Mouse (Mus musculus): ENCODE results near the gene Kcnj13. TPM values are rescaled to one million over a fixed set of nuclear protein-coding genes. Genes with fewer than 3 reads are reported as not detected.

Kcnj13 gene
- polyA plus RNA-seq, 1 experiment from 2014 or later: 0.32 TPM

- Histone ChIP-seq H3K27me3 (replicated peaks; ENCODE audit: control insufficient read depth, insufficient read depth, low read length) (no peaks in the 10 kb centered on the region), H3K4me2 (no peak overlapping the region), H3K9me3 (ENCODE audit: control insufficient read depth, low read length) (no peaks in the 10 kb centered on the region), H3K27ac (ENCODE audit: low read depth, low read length) (no peak overlapping the region), H3K4me1 (replicated peaks; ENCODE audit: control insufficient read depth, insufficient read depth, low read length) (peaks cover 4% of the 10 kb centered on the region; the same call in 1 of the 2 replicates), H3K4me3 (ENCODE audit: low read depth, low read length) (no peak overlapping the region), H3K36me3 (ENCODE audit: control insufficient read depth, insufficient read depth, low read length) (peaks cover 7% of the 10 kb centered on the region; the same call in 1 of the 2 replicates), H3K9ac (ENCODE audit: low read depth, low read length) (no peak overlapping the region)
- ATAC-seq (replicated peaks; ENCODE audit: low FRiP score) (peak; percentile 68; the same call in 1 of the 2 replicates), DNase-seq (ENCODE audit: low spot score) (no peak)
- 70% methylated on average over 9 of the region's 9 CpGs for WGBS
These were observed 8.0 kb downstream of the Kcnj13 start for GRCm38 (mm10) chr1:87386436-87387092.

GRCm38 (mm10) chr1:87381152-87381551 is 13.4 kb downstream of the Kcnj13 start:
- H3K4me1 ChIP-seq (replicated peaks; ENCODE audit: control insufficient read depth, insufficient read depth, low read length): peaks cover under 1% of the 10 kb centered on the region; the same call in 1 of the 2 replicates
- 82% methylated on average over 3 of the region's 3 CpGs for WGBS
- no peak overlapping the region for H3K27ac ChIP-seq (ENCODE audit: low read depth, low read length)
- H3K9me3 ChIP-seq (ENCODE audit: control insufficient read depth, low read length): no peaks in the 10 kb centered on the region
- H3K27me3 ChIP-seq (replicated peaks; ENCODE audit: control insufficient read depth, insufficient read depth, low read length): no peaks in the 10 kb centered on the region
- no peak overlapping the region for H3K4me3 ChIP-seq (ENCODE audit: low read depth, low read length)
- ATAC-seq (replicated peaks; ENCODE audit: low FRiP score) (no peak), DNase-seq (ENCODE audit: low spot score) (no peak)
- H3K4me2 ChIP-seq: no peak overlapping the region
- no peak overlapping the region for H3K9ac ChIP-seq (ENCODE audit: low read depth, low read length)
- peaks cover 8% of the 10 kb centered on the region; the same call in 1 of the 2 replicates for H3K36me3 ChIP-seq (ENCODE audit: control insufficient read depth, insufficient read depth, low read length)

GRCm38 (mm10) chr1:87379919-87380318 is 14.6 kb downstream of the Kcnj13 start:
- H3K36me3 ChIP-seq (ENCODE audit: control insufficient read depth, insufficient read depth, low read length): peaks cover 11% of the 10 kb centered on the region; the same call in 1 of the 2 replicates
- H3K4me1 ChIP-seq (replicated peaks; ENCODE audit: control insufficient read depth, insufficient read depth, low read length): no peaks in the 10 kb centered on the region
- H3K27ac ChIP-seq (ENCODE audit: low read depth, low read length): no peak overlapping the region
- H3K4me2 ChIP-seq: no peak overlapping the region
- WGBS: 87% methylated on average over 1 of the region's 1 CpGs
- no peak for DNase-seq (ENCODE audit: low spot score)
- ATAC-seq (replicated peaks; ENCODE audit: low FRiP score): no peak
- no peak overlapping the region for H3K9ac ChIP-seq (ENCODE audit: low read depth, low read length)
- no peaks in the 10 kb centered on the region for H3K9me3 ChIP-seq (ENCODE audit: control insufficient read depth, low read length)
- H3K4me3 ChIP-seq (ENCODE audit: low read depth, low read length): no peak overlapping the region
- no peaks in the 10 kb centered on the region for H3K27me3 ChIP-seq (replicated peaks; ENCODE audit: control insufficient read depth, insufficient read depth, low read length)

- H3K9ac ChIP-seq (ENCODE audit: low read depth, low read length): no peak overlapping the region
- H3K4me3 ChIP-seq (ENCODE audit: low read depth, low read length): no peak overlapping the region
- 92% methylated on average over 3 of the region's 3 CpGs for WGBS
- no peak for DNase-seq (ENCODE audit: low spot score)
- no peak overlapping the region for H3K27ac ChIP-seq (ENCODE audit: low read depth, low read length)
- H3K4me1 ChIP-seq (replicated peaks; ENCODE audit: control insufficient read depth, insufficient read depth, low read length): no peaks in the 10 kb centered on the region
- no peak overlapping the region for H3K4me2 ChIP-seq
- no peaks in the 10 kb centered on the region for H3K27me3 ChIP-seq (replicated peaks; ENCODE audit: control insufficient read depth, insufficient read depth, low read length)
- H3K36me3 ChIP-seq (ENCODE audit: control insufficient read depth, insufficient read depth, low read length): peaks cover 12% of the 10 kb centered on the region; the same call in 1 of the 2 replicates
- no peaks in the 10 kb centered on the region for H3K9me3 ChIP-seq (ENCODE audit: control insufficient read depth, low read length)
- ATAC-seq (replicated peaks; ENCODE audit: low FRiP score): no peak
These were observed 16.4 kb downstream of the Kcnj13 start for GRCm38 (mm10) chr1:87378024-87378560.

- 78% methylated on average over 1 of the region's 1 CpGs for WGBS
- Histone ChIP-seq H3K9ac (ENCODE audit: low read depth, low read length) (no peak overlapping the region), H3K27ac (ENCODE audit: low read depth, low read length) (no peak overlapping the region), H3K27me3 (replicated peaks; ENCODE audit: control insufficient read depth, insufficient read depth, low read length) (no peaks in the 10 kb centered on the region), H3K36me3 (ENCODE audit: control insufficient read depth, insufficient read depth, low read length) (peaks cover 6% of the 10 kb centered on the region), H3K9me3 (ENCODE audit: control insufficient read depth, low read length) (no peaks in the 10 kb centered on the region), H3K4me3 (ENCODE audit: low read depth, low read length) (no peak overlapping the region), H3K4me1 (replicated peaks; ENCODE audit: control insufficient read depth, insufficient read depth, low read length) (no peaks in the 10 kb centered on the region), H3K4me2 (no peak overlapping the region)
- ATAC-seq (replicated peaks; ENCODE audit: low FRiP score) (no peak), DNase-seq (ENCODE audit: low spot score) (no peak)
These were observed 34.3 kb downstream of the Kcnj13 start for GRCm38 (mm10) chr1:87360276-87360675.

- ATAC-seq (replicated peaks; ENCODE audit: low FRiP score) (no peak), DNase-seq (ENCODE audit: low spot score) (no peak)
- 73% methylated on average over 2 of the region's 2 CpGs for WGBS
- H3K36me3 ChIP-seq (ENCODE audit: control insufficient read depth, insufficient read depth, low read length): no peaks in the 10 kb centered on the region
- H3K27me3 ChIP-seq (replicated peaks; ENCODE audit: control insufficient read depth, insufficient read depth, low read length): no peaks in the 10 kb centered on the region
- no peaks in the 10 kb centered on the region for H3K4me1 ChIP-seq (replicated peaks; ENCODE audit: control insufficient read depth, insufficient read depth, low read length)
- no peak overlapping the region for H3K27ac ChIP-seq (ENCODE audit: low read depth, low read length)
- no peaks in the 10 kb centered on the region for H3K9me3 ChIP-seq (ENCODE audit: control insufficient read depth, low read length)
- no peak overlapping the region for H3K9ac ChIP-seq (ENCODE audit: low read depth, low read length)
- H3K4me2 ChIP-seq: no peak overlapping the region
- no peak overlapping the region for H3K4me3 ChIP-seq (ENCODE audit: low read depth, low read length)
These were observed 44.0 kb downstream of the Kcnj13 start for GRCm38 (mm10) chr1:87350576-87350975.

Other genes with a start within 250 kb of the Kcnj13 start
- 0.18 and 0.48 TPM in 2 replicates for gene Ecel1, start 238.2 kb downstream of the Kcnj13 start, polyA plus RNA-seq (2014; fragmentation: Nextera tagmentation; extraction: Ambion mirVana)
- gene Prss56, start 211.4 kb downstream of the Kcnj13 start, polyA plus RNA-seq (2014; fragmentation: Nextera tagmentation; extraction: Ambion mirVana): not detected in 2 replicates
- 0.08 TPM in 1 of 2 replicates, not detected in the other for gene Chrnd, start 204.1 kb downstream of the Kcnj13 start, polyA plus RNA-seq (2014; fragmentation: Nextera tagmentation; extraction: Ambion mirVana)
- gene Chrng, start 190.1 kb downstream of the Kcnj13 start, polyA plus RNA-seq (2014; fragmentation: Nextera tagmentation; extraction: Ambion mirVana): 0.55 and 0.62 TPM in 2 replicates
- 151 and 152 TPM in 2 replicates for gene Eif4e2, start 180.8 kb downstream of the Kcnj13 start, polyA plus RNA-seq (2014; fragmentation: Nextera tagmentation; extraction: Ambion mirVana)
- not detected in 2 replicates for gene Efhd1, start 130.4 kb downstream of the Kcnj13 start, polyA plus RNA-seq (2014; fragmentation: Nextera tagmentation; extraction: Ambion mirVana)
- gene Gigyf2, start 67.7 kb downstream of the Kcnj13 start, polyA plus RNA-seq (2014; fragmentation: Nextera tagmentation; extraction: Ambion mirVana): 35.1 and 40.4 TPM in 2 replicates
- gene Snorc, start 75.5 kb upstream of the Kcnj13 start, polyA plus RNA-seq (2014; fragmentation: Nextera tagmentation; extraction: Ambion mirVana): not detected in 2 replicates
- gene Neu2, start 115.2 kb upstream of the Kcnj13 start, polyA plus RNA-seq (2014; fragmentation: Nextera tagmentation; extraction: Ambion mirVana): 0.16 and 0.60 TPM in 2 replicates
- 2.1 and 2.4 TPM in 2 replicates for gene Ngef, start 179.1 kb upstream of the Kcnj13 start, polyA plus RNA-seq (2014; fragmentation: Nextera tagmentation; extraction: Ambion mirVana)
- gene Inpp5d, start 225.6 kb upstream of the Kcnj13 start, polyA plus RNA-seq (2014; fragmentation: Nextera tagmentation; extraction: Ambion mirVana): 30.8 and 31.0 TPM in 2 replicates

All from liver, embryonic 11.5 days (tissue).